Mouse (Mus musculus) embryonic facial prominence, embryonic 13.5 days (tissue): ENCODE measurements around the gene Neurl3. TPM values are rescaled to one million over a fixed set of nuclear protein-coding genes. Genes with fewer than 3 reads are reported as not detected.

Experiments
- ATAC-seq: fragments of 200-750 bp; cut with Nextera tagmentation; 2 replicates; pipeline ENCODE4 v1.8.0; 2017; ENCODE audit warnings: low read depth; ENCODE audit not compliant: insufficient number of reproducible peaks, insufficient read depth, low FRiP score, low TSS enrichment
- H3K27ac ChIP-seq: fragments of 300-500 bp; sonication (generic); 2 replicates; pipeline ENCODE4 v1.5.1; 2015; ENCODE audit warnings: moderate library complexity, mild to moderate bottlenecking, inconsistent platforms
- H3K27me3 ChIP-seq: fragments of 300-500 bp; sonication (generic); 2 replicates; pipeline ENCODE4 v1.6.1; 2015; ENCODE audit warnings: mild to moderate bottlenecking, inconsistent platforms
- H3K36me3 ChIP-seq: fragments of 300-500 bp; sonication (generic); 2 replicates; pipeline ENCODE4 v1.6.1; 2015; ENCODE audit warnings: mild to moderate bottlenecking, inconsistent platforms
- H3K4me1 ChIP-seq: fragments of 300-500 bp; sonication (generic); 2 replicates; pipeline ENCODE4 v1.6.1; 2015; ENCODE audit warnings: inconsistent platforms
- H3K4me2 ChIP-seq: fragments of 300-500 bp; sonication (generic); 2 replicates; pipeline ENCODE4 v1.6.1; 2015; ENCODE audit warnings: moderate library complexity, mild to moderate bottlenecking, inconsistent platforms
- H3K4me3 ChIP-seq: fragments of 300-500 bp; sonication (generic); 2 replicates; pipeline ENCODE4 v1.5.1; 2015; ENCODE audit warnings: mild to moderate bottlenecking, inconsistent platforms
- H3K9ac ChIP-seq: fragments of 300-500 bp; sonication (generic); 2 replicates; pipeline ENCODE4 v1.6.1; 2015; ENCODE audit warnings: mild to moderate bottlenecking, inconsistent platforms
- H3K9me3 ChIP-seq: fragments of 300-500 bp; sonication (generic); 2 replicates; pipeline ENCODE4 v1.6.1; 2016; ENCODE audit warnings: inconsistent platforms
- WGBS: fragments of 180-500 bp; shearing (Covaris S2); methylation state at CpG from one replicate; pipeline ENCODE4 v1.1.7; 2015; ENCODE audit warnings: mixed read lengths; 5-methylcytosine and 5-hydroxymethylcytosine counted together
- polyA plus RNA-seq: library from polyadenylated mRNA; unstranded; fragments of >200 nt; fragmentation: Nextera tagmentation; extraction: Ambion mirVana; gene quantifications from 2 replicates; pipeline ENCODE4 v1.2.1, GENCODE M21; 2015

Gene Neurl3
- polyA plus RNA-seq, 1 experiment from 2014 or later: 0.86 TPM

DNA sequence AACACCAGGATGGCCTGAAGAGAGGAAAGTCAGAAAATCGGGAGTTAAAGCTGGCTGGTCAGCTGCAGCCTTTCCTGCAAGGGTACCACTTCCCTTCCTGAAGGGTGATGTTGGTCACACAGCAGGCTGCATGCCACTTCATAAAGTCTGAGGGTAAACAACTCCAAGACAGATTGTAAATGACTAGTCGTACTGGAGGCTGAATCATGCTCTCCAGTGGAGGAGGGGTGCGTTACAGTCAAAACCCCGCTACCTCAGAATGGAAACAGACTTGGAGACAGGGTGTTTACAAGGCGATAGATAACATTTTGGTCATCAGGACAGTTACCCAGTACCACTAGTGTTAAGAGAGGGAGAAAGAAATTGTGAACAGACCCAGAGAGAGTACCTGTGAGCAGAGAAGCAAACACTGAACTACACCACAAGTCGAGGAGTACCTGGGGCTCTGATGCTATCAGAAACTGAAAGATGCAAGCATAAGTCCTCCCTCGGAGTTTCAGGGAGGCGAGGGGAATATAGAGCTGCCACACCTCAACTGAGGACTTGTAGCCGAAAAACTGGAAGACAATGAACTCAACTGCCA, 39.3 kb downstream of the Neurl3 start:
- peaks cover 30% of the 10 kb centered on the region for H3K36me3 ChIP-seq
- WGBS: 85% methylated on average over 9 of the region's 9 CpGs
- ATAC-seq: no peak

DNA sequence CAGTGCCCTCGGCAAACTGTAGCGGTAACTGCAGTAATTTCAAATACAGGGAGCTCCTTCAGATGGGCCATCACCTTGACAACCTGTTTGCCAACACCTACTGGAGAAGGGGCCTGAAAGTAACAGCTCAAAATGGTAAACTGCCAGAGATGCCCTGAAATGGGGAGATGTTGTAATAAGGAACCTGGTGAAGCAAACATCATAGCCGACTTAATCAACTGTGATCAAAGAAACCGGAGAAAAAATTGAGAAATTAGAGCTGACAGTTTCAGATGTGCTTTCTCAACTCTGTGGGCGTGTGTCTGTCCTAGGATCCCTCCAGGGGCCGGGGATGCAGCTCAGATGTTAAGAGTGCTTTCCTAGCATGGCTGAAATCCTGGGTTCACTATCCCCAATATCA, 41.3 kb downstream of the Neurl3 start:
- H3K4me2 ChIP-seq: no peak overlapping the region
- 75% methylated on average over 6 of the region's 6 CpGs for WGBS
- H3K27ac ChIP-seq: no peak overlapping the region
- no peaks in the 10 kb centered on the region for H3K27me3 ChIP-seq
- no peak overlapping the region for H3K9ac ChIP-seq
- peaks cover 44% of the 10 kb centered on the region for H3K36me3 ChIP-seq
- no peak for ATAC-seq
- no peak overlapping the region for H3K4me3 ChIP-seq
- no peaks in the 10 kb centered on the region for H3K9me3 ChIP-seq
- no peaks in the 10 kb centered on the region for H3K4me1 ChIP-seq

More for the DNA sequence above, 39.3 kb downstream of the Neurl3 start:
- Histone ChIP-seq H3K9me3 (no peaks in the 10 kb centered on the region), H3K4me1 (no peaks in the 10 kb centered on the region), H3K4me2 (no peak overlapping the region), H3K27me3 (no peaks in the 10 kb centered on the region), H3K4me3 (no peak overlapping the region), H3K9ac (no peak overlapping the region), H3K27ac (no peak overlapping the region)

DNA sequence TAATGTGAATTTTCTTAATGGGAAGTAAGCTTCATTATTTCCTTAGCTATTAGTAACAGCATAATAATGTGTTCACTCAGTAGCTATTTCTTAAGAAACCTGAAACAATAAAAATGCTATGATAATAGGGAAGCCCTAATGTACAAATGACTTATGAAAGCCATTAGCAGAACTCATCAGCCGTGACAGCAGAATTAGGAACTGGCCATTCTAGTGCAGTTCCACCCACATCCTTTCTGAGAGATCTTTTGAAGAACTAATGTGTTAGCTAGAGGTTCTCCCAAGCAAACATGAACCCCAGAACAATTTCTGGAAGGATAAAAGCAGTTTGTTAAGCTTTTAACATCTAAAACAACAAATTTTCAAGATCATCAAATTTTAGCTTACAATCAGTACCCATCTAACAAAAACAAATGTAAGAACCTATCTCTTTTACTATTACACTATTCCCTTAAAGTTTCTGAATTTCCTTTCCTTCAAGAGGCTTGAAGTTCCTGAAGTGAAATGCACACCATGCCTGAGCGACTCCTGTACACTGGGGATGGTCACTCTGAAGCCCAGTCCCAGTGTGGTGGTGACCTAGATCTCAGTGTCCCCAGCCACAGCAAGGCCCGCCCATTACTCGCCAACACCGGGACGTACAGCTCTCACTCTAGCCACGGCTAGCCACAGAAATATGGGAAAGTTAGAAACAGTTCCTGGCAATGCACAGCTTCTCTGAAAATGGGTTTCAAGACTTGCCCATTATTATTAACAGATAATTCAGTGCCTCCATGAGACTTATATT, 43.4 kb downstream of the Neurl3 start:
- no peak overlapping the region for H3K4me3 ChIP-seq
- no peak overlapping the region for H3K9ac ChIP-seq
- no peak overlapping the region for H3K4me2 ChIP-seq
- no peak for ATAC-seq
- H3K9me3 ChIP-seq: no peaks in the 10 kb centered on the region
- no peak overlapping the region for H3K27ac ChIP-seq
- H3K4me1 ChIP-seq: no peaks in the 10 kb centered on the region
- WGBS: 88% methylated on average over 7 of the region's 7 CpGs
- peaks cover 59% of the 10 kb centered on the region for H3K36me3 ChIP-seq
- no peaks in the 10 kb centered on the region for H3K27me3 ChIP-seq

DNA sequence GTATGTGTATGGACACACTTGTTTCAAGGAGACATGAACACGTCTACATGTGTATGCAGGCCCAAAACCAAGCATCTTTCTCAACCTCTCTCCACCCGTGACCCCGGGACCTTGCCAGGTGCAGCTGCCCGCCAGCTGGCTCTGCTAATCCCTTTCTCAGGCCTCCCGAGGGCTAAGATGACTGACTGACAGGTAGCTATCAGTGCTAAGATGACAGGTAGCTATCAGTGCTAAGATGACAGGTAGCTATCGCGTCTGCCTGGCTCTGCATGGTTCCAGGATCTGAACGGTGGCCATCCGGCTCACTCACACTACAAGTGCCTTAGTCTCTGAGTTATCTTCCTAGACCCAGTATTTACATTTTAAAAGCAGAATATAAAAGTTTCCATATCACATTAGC, 46.0 kb downstream of the Neurl3 start:
- Histone ChIP-seq H3K9me3 (no peaks in the 10 kb centered on the region), H3K36me3 (peaks cover 58% of the 10 kb centered on the region), H3K4me3 (no peak overlapping the region), H3K27ac (no peak overlapping the region), H3K4me1 (no peaks in the 10 kb centered on the region), H3K27me3 (no peaks in the 10 kb centered on the region), H3K4me2 (no peak overlapping the region), H3K9ac (no peak overlapping the region)
- ATAC-seq: no peak
- 82% methylated on average over 9 of the region's 9 CpGs for WGBS

DNA sequence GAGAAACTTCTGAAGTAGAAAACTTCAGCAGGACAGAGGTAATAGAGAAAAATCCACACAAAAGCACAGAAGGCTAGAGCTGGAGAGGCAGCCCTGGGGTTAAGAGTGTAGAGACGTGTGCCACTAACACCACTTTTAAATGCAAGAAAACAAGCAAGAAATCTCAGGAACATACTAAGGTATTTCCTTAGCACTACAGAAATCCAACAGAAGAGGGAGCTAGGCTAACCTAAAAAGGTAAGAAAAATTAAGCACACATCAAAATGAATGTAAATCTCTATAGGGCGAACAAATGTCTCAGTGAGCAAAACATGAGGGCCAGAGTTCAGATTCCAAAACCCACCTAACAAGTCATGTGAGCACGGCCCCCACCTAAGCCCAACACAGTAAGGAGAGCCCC, 49.8 kb downstream of the Neurl3 start:
- no peaks in the 10 kb centered on the region for H3K4me1 ChIP-seq
- no peak overlapping the region for H3K27ac ChIP-seq
- H3K4me2 ChIP-seq: no peak overlapping the region
- no peaks in the 10 kb centered on the region for H3K9me3 ChIP-seq
- no peak overlapping the region for H3K9ac ChIP-seq
- peaks cover 66% of the 10 kb centered on the region for H3K36me3 ChIP-seq
- no peak for ATAC-seq
- no peak overlapping the region for H3K4me3 ChIP-seq
- WGBS: 82% methylated on average over 3 of the region's 3 CpGs
- no peaks in the 10 kb centered on the region for H3K27me3 ChIP-seq

Other genes with a start within 250 kb of the Neurl3 start
- gene Hs6st1, start 206.3 kb downstream of the Neurl3 start, polyA plus RNA-seq: 5.4 and 6.1 TPM in 2 replicates
- gene Uggt1, start 30.0 kb downstream of the Neurl3 start, polyA plus RNA-seq: 53.8 and 54.4 TPM in 2 replicates
- gene Arid5a, start 33.1 kb upstream of the Neurl3 start, polyA plus RNA-seq: 6.3 and 7.2 TPM in 2 replicates
- gene Kansl3, start 94.5 kb upstream of the Neurl3 start, polyA plus RNA-seq: 50.6 and 51.0 TPM in 2 replicates
- 1.1 and 1.3 TPM in 2 replicates for gene Fer1l5, start 97.6 kb upstream of the Neurl3 start, polyA plus RNA-seq
- 53.4 TPM in 2 replicates for gene Lman2l, start 170.6 kb upstream of the Neurl3 start, polyA plus RNA-seq
- 15.6 and 16.2 TPM in 2 replicates for gene Cnnm4, start 196.9 kb upstream of the Neurl3 start, polyA plus RNA-seq
- 3.4 and 3.8 TPM in 2 replicates for gene Cnnm3, start 237.2 kb upstream of the Neurl3 start, polyA plus RNA-seq